Mouse (Mus musculus): ENCODE data around the gene Pi16. TPM values are rescaled to one million over a fixed set of nuclear protein-coding genes. Genes with fewer than 3 reads are reported as not detected.
"Not testable (repeated sequence)": the region's sequence is repeated elsewhere in the genome, so short reads cannot be mapped to it uniquely, and the experiment has no call there.

Gene Pi16
- polyA plus RNA-seq (2017; shearing (Covaris generic)), result under 1 TPM; 0.30 to 0.57 (median 0.53) TPM

- not testable (repeated sequence) for ATAC-seq
These were observed at the start of gene Pi16 for GRCm38 (mm10) chr17:29317380-29317779. Pi16 (plus strand) TSS chr17:29317680.

GRCm38 (mm10) chr17:29267931-29268681 is 49.4 kb upstream of the Pi16 start:
- no peak for ATAC-seq

- peak; percentile 78 for ATAC-seq
These were observed 48.7 kb upstream of the Pi16 start, which contains the start of gene BC004004 for GRCm38 (mm10) chr17:29268682-29269348. BC004004 (plus strand) TSS chr17:29268788.

- ATAC-seq, result no peak
These were observed 48.2 kb upstream of the Pi16 start for GRCm38 (mm10) chr17:29269349-29269706.

GRCm38 (mm10) chr17:29270148-29270698 is 47.3 kb upstream of the Pi16 start:
- no peak for ATAC-seq

- ATAC-seq, result no peak
These were observed 44.3 kb upstream of the Pi16 start for GRCm38 (mm10) chr17:29273156-29273555.

GRCm38 (mm10) chr17:29273889-29274288 is 43.6 kb upstream of the Pi16 start:
- no peak for ATAC-seq

- ATAC-seq, result peak; percentile 99
These were observed 37.1 kb upstream of the Pi16 start for GRCm38 (mm10) chr17:29280422-29280821.

GRCm38 (mm10) chr17:29281541-29281940 is 35.9 kb upstream of the Pi16 start:
- no peak for ATAC-seq

GRCm38 (mm10) chr17:29282216-29282952 is 35.1 kb upstream of the Pi16 start:
- ATAC-seq, result no peak

GRCm38 (mm10) chr17:29291793-29292192 is 25.7 kb upstream of the Pi16 start:
- no peak for ATAC-seq

- ATAC-seq, result no peak
These were observed 24.5 kb upstream of the Pi16 start for GRCm38 (mm10) chr17:29292996-29293395.

GRCm38 (mm10) chr17:29293807-29294605 is 23.5 kb upstream of the Pi16 start:
- ATAC-seq, result no peak

GRCm38 (mm10) chr17:29295835-29296234 is 21.6 kb upstream of the Pi16 start:
- no peak for ATAC-seq

GRCm38 (mm10) chr17:29297321-29297720 is 20.2 kb upstream of the Pi16 start:
- ATAC-seq, result no peak

GRCm38 (mm10) chr17:29297813-29298212 is 19.7 kb upstream of the Pi16 start:
- no peak for ATAC-seq

- no peak for ATAC-seq
These were observed 18.2 kb upstream of the Pi16 start for GRCm38 (mm10) chr17:29299282-29299681.

GRCm38 (mm10) chr17:29300926-29301325 is 16.6 kb upstream of the Pi16 start:
- ATAC-seq, result no peak

- ATAC-seq, result no peak
These were observed 16.1 kb upstream of the Pi16 start for GRCm38 (mm10) chr17:29301421-29301820.

GRCm38 (mm10) chr17:29302149-29302548 is 15.3 kb upstream of the Pi16 start:
- ATAC-seq, result no peak

- ATAC-seq, result no peak
These were observed 14.4 kb upstream of the Pi16 start for GRCm38 (mm10) chr17:29303087-29303486.

- ATAC-seq, result no peak
These were observed 13.6 kb upstream of the Pi16 start for GRCm38 (mm10) chr17:29303856-29304255.
